Mouse (Mus musculus) 416B (cell line): ENCODE data around the gene Trpm1.
"Not testable (repeated sequence)": the region's sequence is repeated elsewhere in the genome, so short reads cannot be mapped to it uniquely, and the experiment has no call there.

Experiments
- DNase-seq: peaks from one replicate; pipeline ENCODE4 v3.0.0; 2011; ENCODE audit warnings: low read depth

The Trpm1 gene

GRCm38 (mm10) chr7:64153535-64153934 is at the start of gene Trpm1:
Gene Trpm1, plus strand, starts transcription at chr7:64153835.
- no peak for DNase-seq

DNA sequence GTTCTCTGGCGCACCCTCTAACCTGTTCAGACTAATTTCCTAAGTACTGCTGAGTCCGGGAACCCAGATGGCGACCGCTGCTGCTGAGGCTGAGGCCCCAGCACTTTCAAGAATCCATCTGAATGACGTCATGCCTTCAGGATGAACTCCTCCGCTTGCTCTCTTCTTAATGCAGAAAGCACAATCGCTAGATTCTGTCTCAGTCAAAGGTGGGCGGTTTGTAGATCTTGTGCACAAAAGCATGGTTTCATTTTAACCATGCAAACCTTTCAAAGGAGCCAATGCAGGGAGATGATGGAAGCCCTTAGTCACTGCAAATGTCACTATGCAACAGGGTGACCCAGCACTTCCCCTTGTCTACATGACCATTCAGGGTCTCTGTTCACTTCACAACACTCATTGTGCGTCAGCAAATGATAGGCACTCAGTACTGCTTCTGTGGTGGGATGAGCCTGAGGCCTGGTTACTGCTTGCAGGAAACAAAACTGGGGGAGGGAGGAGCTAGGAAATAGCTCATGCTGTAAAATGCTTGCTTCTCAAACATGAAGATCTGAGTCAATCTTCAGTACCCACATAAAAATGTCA is 31.4 kb upstream of the Trpm1 start:
- DNase-seq, result peak; percentile 72

GRCm38 (mm10) chr7:64123721-64124120 is 29.9 kb upstream of the Trpm1 start:
- no peak for DNase-seq

DNA sequence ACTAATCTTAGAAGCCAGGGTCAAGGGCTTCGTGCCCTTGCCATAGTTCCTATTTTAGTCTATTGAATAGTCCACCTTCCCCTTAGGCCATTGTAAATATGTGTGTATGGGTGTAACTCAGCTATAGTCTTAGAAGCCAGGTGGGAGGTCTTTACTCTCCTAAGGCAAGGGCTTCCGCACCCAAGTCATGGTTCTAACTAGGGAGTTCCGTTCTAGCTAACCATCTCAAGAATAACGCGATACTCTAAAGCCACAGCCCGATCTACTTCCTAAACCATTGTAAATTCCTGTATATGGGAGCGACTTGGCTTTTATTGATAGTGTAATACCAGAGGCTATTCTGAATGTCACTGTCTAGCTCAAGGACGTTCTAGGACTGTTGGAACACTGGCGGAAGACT is 27.6 kb upstream of the Trpm1 start:
- not testable (repeated sequence) for DNase-seq

- no peak for DNase-seq
Observed at GRCm38 (mm10) chr7:64139866-64140265, 13.8 kb upstream of the Trpm1 start.

- DNase-seq, result peak; percentile 96
Observed at GRCm38 (mm10) chr7:64141301-64142032, 12.2 kb upstream of the Trpm1 start.

DNA sequence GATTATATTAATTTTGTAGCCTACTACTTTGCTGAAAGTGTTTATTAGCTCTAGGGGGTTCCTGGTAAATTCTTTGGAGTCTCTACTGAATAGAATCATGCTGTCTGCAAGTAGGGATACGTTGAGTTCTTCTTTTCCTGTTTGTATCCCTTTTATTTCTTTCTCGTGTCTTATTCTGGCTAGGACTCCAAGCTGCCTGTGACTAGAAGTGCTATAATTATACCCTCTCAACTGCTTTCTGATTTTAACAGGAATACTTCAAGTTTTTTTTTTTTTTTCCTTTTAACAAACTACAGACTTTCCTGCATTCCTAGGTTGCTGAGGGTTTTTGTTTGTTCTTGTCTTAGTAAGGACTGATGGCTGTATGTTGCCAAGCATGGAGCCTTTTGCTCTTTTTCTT is 4.3 kb upstream of the Trpm1 start:
- DNase-seq, result no peak

DNA sequence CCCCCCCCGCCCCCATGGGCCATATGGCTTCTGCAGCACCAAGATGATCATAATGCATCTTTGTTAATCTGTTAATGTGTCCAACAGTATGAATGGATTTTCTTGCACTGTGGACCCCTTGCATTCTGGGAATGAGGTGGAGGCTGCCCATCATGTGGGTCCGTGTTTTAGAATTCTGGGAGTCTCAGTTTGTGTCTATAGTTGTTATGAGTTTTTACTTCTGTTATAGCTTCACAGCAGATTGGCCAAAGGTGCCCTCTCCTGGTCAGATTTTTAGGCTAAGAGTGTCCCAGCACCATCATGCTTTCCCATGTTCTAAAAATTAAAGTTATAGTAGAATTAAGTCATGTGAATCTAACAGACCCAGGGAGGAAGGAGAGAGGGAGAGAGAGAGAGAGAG is 3.9 kb upstream of the Trpm1 start:
- DNase-seq, result peak; percentile 45

DNA sequence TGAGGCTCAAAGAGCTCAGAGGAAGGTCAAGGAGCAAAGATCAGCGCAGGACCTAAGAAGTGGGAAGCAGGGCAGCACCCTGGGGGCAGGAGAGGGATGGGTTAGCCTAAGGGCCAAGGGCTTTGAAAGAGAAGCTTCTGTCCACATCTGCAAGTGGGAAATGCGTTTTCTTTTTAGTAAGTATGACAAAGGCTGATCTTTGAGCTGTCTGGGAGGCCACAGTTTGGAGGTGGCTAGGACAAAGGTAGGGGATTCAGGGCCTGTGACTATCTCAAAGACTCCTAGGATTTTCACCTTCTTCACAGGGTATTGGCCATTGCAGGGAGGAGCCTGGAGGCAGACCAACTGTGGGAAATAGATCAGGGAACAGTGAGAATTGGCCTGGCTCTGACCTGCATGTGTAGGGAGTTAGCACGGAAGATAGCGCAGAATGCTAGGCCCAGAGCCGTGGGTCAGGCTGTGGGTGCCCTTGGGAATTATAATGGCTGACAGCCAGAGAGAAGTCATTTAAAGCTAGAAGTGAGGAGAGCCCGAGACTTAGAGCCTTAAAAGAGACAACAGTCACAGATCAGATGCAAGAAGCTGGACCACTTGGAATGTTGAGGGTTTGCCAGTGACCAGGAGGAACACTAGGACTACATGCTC is 3.1 kb upstream of the Trpm1 start:
- no peak for DNase-seq

DNA sequence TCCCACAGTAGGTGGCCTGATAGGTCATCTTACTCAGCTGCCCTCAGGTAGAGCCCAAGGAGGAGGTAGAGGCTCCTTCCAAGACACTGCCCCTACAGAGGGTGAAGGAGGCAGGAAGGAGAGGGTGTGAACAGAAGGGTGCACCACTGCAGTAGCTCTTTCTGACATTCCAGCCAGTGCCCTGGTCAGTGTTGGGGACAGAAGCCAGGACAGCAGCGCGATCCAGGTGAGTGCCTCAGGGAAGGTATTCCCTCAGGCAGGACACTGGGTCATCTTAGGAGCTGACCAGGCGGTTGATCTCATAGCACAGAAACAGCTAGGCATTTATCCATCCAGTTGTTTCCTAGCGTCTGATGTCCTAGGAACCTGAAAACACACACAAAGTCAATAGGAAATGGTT is 1.6 kb downstream of the Trpm1 start:
- no peak for DNase-seq

GRCm38 (mm10) chr7:64155687-64156086 is 2.1 kb downstream of the Trpm1 start:
- no peak for DNase-seq

DNA sequence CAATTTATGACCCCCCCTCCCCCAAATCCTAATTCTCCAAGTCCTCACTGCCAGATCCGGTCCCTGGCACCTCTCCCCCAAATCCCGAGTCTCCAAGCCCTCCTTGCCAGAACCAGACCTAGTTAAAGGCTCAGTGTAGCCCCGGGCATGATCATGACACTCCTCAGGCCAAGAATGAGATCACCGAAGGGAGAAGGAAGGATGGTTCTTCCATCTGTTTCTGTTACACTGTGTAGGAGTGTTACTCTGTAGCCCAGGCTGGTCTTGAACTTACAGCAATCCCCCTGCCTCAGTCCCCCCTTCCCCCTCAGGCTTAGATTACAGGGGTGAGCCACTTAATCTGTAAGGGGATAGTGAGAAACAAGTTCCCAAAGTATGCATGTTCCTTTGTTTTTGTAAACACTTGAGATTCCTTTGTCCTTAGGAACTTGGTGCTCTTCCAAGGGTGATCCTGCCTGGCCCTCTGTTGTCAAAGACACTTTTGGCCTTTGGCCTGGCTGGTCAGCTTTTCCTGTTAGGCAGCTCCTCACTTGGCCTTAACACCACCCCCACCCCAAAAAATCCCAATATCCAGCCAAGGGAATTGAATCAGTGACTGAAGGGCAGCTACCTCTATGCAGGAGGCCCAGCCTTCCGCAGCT is 2.8 kb downstream of the Trpm1 start:
- DNase-seq, result no peak

- no peak for DNase-seq
Observed at GRCm38 (mm10) chr7:64156918-64157690, 3.5 kb downstream of the Trpm1 start.

DNA sequence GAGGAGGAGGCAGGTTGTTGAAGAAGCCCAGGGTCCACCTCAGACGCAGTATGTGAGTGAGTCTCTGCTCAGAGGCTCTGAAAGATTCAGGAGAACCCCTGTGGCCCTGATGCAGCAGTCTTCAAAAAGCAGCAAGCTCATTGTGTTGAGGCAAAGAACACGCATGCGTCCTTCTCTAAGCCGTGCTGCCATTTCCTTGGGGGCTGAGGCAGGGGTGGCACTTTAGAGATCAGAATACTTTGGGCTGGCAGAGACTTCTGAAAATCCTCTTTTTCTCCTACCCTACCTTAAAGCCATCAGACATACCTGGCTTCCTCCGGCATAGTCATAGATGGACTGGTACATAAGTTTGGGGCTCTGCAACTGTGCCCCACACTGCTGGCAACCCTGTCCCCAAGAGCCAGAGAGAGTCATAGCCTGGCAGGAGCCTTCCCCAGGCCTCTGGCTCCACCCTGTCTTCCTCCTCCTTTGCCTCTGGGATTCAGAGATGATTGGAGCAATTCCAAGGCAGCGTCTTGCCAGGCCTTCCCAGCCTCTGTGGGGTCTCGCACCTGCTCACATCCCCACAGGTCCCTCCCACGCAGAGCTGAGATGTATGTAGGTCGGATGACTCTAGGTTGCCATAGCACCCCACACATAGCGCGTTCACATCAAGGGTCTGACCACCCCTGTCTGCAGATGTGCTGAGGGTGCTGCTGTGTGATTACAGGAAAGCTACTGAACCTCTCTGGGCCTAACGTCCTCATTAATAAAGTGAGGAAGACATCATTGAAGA is 4.8 kb downstream of the Trpm1 start:
- no peak for DNase-seq

DNA sequence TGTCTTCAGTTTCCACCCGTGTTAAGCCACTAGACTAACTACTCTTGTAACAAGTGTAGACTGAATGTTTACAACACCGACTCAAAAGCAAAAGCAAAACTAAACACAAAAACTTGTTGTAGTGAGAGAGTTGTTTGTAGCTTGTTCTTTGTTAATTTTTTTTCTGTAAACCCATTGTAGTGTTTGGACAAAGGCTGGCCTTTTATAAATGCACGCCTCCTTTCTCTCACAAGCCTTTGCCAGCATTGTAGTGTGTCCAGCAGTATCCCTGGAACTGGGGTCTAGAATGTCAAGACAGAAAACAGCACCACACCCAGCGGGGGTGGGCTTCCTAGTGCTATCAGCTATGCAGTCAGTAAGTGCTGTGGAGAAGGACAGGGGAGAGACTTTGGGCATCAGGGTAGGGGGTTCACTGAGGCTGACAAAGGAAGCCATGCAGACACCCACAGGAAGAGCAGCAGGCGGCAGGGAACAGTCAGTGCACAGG is 5.5 kb downstream of the Trpm1 start:
- DNase-seq, result no peak

DNA sequence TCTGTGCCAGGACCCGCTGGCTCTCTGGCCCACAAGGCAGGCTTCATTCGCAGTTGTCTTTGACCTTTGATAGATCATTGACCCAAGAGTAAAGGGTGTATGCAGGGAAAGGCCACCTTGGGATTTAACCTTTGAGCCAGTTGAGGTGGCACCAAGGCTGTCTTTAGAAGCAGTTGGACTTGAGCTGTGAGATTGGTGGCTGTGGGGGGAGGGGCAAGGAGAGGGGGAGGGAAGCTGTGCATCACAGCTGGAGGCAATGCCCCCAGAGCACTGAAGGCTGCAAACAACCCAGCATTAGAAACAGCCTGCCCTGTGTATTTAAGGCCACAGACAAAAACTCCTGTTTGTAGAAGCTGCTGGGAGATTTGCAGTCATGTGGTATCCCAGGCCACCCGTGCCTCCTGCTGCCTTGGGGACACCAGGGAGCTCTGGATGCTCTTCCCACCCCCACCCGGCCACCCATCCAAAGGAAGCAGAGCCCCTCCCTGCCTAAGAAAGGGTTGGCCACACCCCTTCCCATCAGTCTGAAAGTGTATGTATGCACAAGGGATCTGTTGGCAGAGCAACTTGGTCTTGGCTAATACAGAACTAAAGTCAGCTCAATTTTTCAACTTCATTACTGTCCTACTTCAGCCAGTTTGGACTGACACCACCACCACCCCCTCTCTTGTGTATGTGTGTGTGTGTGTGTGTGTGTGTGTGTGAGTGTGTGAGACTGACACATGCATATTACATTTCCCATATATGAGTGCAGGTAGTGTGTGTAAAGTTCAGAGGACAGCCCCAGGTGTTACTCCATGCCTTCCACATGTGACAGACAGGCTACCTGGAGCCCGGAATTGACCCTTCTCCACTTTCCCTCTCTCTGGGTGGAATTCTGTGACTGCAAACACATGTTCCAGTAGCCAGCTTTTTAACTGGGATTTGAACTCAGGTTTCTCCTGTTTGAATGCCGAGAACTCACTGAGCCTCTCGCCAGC is 6.3 kb downstream of the Trpm1 start:
- DNase-seq, result no peak

DNA sequence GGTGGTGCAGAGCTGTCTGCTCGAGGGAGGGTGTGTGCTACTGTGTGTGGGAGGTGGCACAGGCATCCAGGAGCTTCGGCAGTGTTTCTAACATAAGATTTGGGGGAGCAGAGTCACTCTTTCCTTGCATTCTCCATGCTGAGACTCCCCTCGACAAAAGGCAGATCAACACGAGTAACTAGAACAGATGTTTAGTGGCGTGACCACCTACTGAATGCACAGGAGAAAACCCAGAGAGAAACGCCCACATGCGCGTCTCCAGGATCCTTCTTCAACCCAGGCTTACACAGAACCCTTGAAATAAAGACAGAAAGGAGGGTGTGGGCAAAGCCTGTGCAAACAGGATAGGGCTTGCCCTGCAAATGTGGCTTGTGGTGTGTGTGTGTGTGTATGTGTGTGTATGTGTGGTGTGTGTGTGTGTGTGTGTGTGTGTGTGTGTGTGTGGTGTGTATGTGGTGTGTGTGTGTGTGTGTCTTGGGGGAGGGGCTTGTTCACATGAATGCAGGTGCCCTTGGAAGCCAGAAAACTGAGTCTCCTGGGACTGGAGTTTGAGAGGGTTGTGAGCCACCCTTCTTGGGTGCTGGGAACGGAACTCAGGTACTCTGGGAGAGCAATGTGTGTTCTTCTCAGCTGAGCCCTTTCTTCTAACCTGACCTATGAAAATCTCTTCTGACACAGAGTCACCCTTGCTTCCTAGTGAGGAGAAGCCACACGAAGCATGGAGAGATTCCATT is 7.3 kb downstream of the Trpm1 start:
- DNase-seq, result no peak

DNA sequence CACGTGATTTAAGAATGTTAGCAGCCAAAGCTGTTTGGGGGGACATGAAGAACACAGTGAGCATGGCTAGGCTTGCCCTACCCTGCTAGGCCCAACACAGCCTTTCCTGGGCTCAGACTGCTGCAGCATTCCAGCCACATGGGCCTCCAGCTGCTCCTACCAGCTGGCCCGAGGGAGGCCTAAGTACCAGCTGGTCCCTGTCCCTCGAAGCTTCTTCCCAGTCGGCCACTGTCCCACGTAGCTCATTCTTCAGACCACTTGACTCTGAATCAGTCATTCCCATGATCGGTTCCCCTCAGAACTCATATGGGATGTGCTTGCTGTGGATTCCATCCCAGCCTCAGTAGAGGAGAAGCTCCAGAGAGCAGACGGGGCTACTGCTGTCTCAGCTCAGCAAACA is 8.4 kb downstream of the Trpm1 start:
- DNase-seq, result no peak

- no peak for DNase-seq
Observed at GRCm38 (mm10) chr7:64163086-64163485, 9.5 kb downstream of the Trpm1 start.
